Mouse (Mus musculus) kidney, adult 2 months (tissue): ENCODE results near the gene Maea. TPM values are rescaled to one million over a fixed set of nuclear protein-coding genes. Genes with fewer than 3 reads are reported as not detected.

ENCODE experiments used
- DNase-seq: peaks from one replicate; pipeline ENCODE4 v3.0.0; 2021
- H3K27ac ChIP-seq: fragments of 200-500 bp; 2 replicates; pipeline ENCODE4 v1.5.1; 2012; ENCODE audit warnings: low read depth, low read length, control low read depth, inconsistent platforms; ENCODE audit not compliant: insufficient read depth
- H3K27me3 ChIP-seq: fragments of 200-500 bp; replicated peaks from 2 replicates; pipeline ENCODE4 v1.6.1; 2012; ENCODE audit warnings: mild to moderate bottlenecking, moderate library complexity, low read length, inconsistent platforms; ENCODE audit not compliant: control insufficient read depth, insufficient read depth
- H3K36me3 ChIP-seq: fragments of 200-500 bp; 2 replicates; pipeline ENCODE4 v1.6.1; 2012; ENCODE audit warnings: mild to moderate bottlenecking, moderate library complexity, low read length, inconsistent platforms; ENCODE audit not compliant: control insufficient read depth, insufficient read depth
- H3K4me1 ChIP-seq: fragments of 200-500 bp; 2 replicates; pipeline ENCODE4 v1.6.1; 2011; ENCODE audit warnings: low read length; ENCODE audit not compliant: control insufficient read depth, insufficient read depth
- H3K4me3 ChIP-seq: fragments of 200-500 bp; 2 replicates; pipeline ENCODE4 v1.5.1; 2011; ENCODE audit warnings: mild to moderate bottlenecking, low read depth, low read length, control low read depth; ENCODE audit not compliant: insufficient read depth
- CTCF ChIP-seq: fragments of 200-500 bp; conservative IDR thresholded peaks from 2 replicates; pipeline ENCODE4 v1.5.1; 2011; ENCODE audit warnings: low read depth, mild to moderate bottlenecking, control low read depth, low read length, moderate library complexity, mixed read lengths; ENCODE audit not compliant: insufficient read depth, insufficient read length
- POLR2A ChIP-seq: fragments of 200-500 bp; IDR thresholded peaks from one replicate; pipeline ENCODE4 v1.6.1; 2011; ENCODE audit warnings: low read depth, low read length, control low read depth
- WGBS: fragments of 180-500 bp; shearing (Covaris S2); methylation state at CpG from one replicate; pipeline ENCODE4 v1.1.7; 2018; 5-methylcytosine and 5-hydroxymethylcytosine counted together
- polyA plus RNA-seq: library from polyadenylated mRNA; depleted of rRNA; stranded (reverse); fragments of >200 nt; gene quantifications from 2 replicates; pipeline ENCODE4 v1.2.3, GENCODE M21; 2012; rRNA removed

The Maea gene
- polyA plus RNA-seq: 109 and 123 TPM in 2 replicates

DNA sequence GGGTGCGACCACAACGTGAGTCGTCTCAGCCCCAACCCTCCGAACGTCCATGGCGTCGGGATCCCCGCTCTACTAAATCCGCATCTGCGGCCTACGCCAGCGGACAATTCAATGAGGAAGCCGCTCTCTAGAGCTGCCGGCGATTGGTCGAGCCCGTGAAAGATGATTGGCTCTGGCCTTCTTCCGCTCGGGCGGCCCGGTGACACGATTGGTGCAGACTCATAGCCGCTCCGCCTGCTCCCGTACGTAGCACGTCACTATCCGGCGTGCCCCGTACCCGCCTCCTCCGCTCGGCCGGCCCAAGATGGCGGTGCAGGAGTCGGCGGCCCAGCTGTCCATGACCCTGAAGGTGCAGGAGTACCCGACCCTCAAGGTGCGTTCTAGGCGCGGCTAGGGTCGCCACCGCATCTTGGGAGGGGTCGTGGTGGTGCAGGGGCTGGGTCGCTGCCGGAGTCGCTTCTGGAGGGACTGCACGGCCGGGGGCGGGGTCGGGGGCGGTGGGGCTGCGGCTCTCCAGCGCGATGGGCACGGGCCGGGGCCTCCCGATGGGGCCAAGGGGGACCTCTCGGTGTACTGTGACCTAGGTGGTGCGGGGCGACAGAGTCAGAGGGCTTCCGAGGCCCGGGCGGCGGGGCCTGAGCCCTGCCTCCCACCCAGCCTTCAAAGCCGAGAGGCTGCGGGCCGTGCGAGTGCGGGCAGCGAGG, at the start of gene Maea:
Gene Maea, plus strand, starts transcription at position 237 of the 704 bp plus-strand sequence.
- TF ChIP-seq CTCF (no peak), POLR2A (no peak)
- H3K36me3 ChIP-seq: no peaks in the 10 kb centered on the region
- peak within 1 kb of the TSS; percentile 76 for H3K27ac ChIP-seq
- peaks cover 20% of the 10 kb centered on the region for H3K4me1 ChIP-seq
- under 1% methylated on average over 71 of the region's 71 CpGs for WGBS
- peak; percentile 98 for DNase-seq
- H3K4me3 ChIP-seq: peak within 1 kb of the TSS; percentile 97
- H3K27me3 ChIP-seq: no peaks in the 10 kb centered on the region

DNA sequence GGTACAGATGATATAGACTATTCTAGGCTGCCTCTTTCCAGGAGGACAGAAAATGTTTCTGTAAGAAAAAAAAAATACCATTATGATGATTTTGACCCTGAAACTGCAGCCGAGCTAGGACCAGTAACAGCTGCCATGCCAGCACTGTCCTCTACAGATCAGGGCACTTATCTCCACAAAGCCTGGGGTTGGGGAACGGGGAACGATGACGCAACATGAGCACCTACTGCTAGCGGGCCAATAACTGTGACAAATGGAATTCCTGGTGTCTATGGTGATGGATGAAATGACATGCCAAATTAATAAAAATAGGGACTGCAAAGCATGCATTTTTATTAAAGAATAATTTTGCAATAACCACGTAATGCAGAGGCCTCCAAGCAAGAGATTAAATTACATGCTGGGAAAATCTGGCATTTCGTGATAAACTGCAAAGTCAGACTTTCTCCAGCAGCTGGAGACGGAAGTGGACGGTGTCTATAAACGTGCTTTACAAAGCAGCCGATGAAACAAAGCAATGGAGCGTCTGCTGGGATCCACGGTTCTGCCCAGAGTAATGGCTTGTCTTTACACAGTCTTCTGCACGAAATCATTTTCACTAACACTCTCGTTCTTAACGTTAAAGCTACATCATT, 41.4 kb upstream of the Maea start:
- 47% methylated on average over 16 of the region's 16 CpGs for WGBS
- no peak for DNase-seq
- H3K27ac ChIP-seq: no peak overlapping the region
- TF ChIP-seq POLR2A (no peak), CTCF (no peak)
- no peaks in the 10 kb centered on the region for H3K27me3 ChIP-seq
- H3K4me1 ChIP-seq: no peaks in the 10 kb centered on the region
- H3K4me3 ChIP-seq: no peak overlapping the region
- H3K36me3 ChIP-seq: no peaks in the 10 kb centered on the region

DNA sequence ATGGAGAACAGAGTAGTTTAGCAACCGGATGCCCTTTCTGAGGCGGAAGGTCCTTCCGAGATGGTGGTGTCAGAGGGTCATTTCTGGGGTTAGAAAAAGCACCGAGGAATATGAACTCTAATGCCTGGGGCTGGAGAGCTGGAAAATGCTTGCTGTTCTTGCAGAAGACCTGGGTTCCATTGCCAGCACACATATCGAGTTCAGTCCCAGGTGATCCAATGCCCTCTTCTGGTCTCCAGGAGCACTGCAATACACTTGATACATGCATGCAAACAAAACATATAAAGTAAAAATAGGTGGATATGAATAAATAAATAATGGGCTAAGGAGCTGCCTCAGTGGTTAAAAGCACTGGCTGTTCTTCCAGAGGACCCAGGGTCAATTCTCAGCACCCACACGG, 38.1 kb upstream of the Maea start:
- 47% methylated on average over 6 of the region's 6 CpGs for WGBS
- peak; percentile 54 for DNase-seq

DNA sequence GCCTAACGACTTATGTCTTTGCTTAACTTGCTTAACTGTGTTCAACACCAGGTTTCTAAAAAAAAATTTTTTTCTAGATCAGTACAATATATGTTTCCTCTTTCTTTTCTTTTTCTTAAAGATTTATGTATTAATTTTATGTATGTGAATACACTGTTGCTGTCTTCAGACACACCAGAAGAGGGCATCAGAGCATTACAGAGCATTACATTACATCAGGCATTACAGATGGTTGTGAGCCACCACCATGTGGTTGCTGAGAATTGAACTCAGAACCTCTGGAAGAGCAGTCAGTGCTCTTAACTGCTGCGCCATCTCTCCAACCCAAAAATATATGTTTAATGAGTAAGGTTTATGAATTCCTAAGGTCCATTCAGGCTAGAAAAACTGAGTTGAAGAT, 33.5 kb upstream of the Maea start:
- DNase-seq: peak; percentile 16
- H3K4me1 ChIP-seq: no peaks in the 10 kb centered on the region
- H3K27ac ChIP-seq: no peak overlapping the region
- H3K4me3 ChIP-seq: no peak overlapping the region
- TF ChIP-seq POLR2A: no peak
- no peak for TF ChIP-seq CTCF
- no peaks in the 10 kb centered on the region for H3K36me3 ChIP-seq
- no peaks in the 10 kb centered on the region for H3K27me3 ChIP-seq
- 79% methylated on average over 2 of the region's 2 CpGs for WGBS

More for the DNA sequence above, 38.1 kb upstream of the Maea start:
- H3K4me3 ChIP-seq: no peak overlapping the region
- H3K27me3 ChIP-seq: no peaks in the 10 kb centered on the region
- no peaks in the 10 kb centered on the region for H3K4me1 ChIP-seq
- no peaks in the 10 kb centered on the region for H3K36me3 ChIP-seq
- no peak overlapping the region for H3K27ac ChIP-seq
- TF ChIP-seq CTCF (peak; percentile 74), POLR2A (no peak)

DNA sequence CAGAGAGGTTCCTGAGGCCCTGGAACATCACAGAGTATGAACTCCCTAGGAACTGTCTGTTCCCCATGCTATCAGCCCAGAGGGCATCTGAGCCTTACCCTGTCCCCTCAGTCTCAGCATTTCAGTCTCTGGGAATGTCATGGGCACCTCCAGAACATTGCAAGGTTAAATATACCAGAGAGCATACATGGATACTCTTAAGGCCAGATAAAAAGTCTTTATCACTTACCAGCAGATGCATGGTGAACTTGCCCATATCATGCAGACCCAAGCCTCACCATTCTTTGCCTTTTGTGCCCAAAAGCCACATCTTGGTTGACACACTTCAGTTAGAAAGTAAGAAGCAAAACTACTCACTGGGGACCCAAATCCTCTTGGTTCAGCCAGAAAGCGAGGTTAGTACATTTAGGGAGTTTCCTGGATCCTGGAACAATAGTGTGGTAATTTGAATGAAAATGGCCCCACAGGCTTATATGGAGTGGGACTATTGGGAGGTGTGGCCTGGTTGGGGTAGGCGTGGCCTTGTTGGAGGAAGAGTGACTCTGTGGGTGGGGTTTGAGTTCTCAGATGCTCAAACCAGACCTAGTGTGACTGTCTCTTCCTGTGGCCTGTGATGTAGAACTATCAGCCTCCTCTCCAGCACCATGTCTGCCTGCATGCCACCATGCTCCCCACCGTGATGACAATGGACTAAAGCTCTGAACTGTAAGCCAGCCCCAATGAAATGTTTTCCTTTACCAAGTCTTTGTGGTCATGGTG, 24.4 kb upstream of the Maea start:
- DNase-seq: no peak
- Histone ChIP-seq H3K36me3 (no peaks in the 10 kb centered on the region), H3K4me3 (no peak overlapping the region), H3K27me3 (no peaks in the 10 kb centered on the region; the same call in 1 of the 2 replicates), H3K4me1 (no peaks in the 10 kb centered on the region), H3K27ac (no peak overlapping the region)
- WGBS: 83% methylated on average over 3 of the region's 3 CpGs
- TF ChIP-seq POLR2A: no peak
- no peak for TF ChIP-seq CTCF

DNA sequence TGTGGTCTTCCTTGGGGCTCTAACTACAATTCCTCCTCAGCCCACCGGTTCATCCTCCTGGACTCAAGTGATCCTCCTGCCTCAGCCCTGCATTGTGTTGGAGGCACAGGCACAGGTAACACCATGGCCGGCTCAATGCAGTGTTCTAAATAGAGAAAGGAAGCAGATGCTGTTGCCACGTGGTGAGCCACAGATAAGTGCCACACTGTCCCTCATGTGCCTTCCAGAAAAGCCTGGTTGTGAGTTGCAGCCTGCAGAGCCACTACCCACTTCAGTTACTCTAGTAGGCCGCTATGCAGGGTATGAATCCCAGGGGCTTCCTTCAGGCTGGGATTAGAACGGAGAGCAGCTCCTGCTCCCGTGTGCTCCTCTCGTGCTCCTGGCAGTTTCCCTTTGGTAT, 23.1 kb upstream of the Maea start:
- no peak overlapping the region for H3K4me3 ChIP-seq
- no peaks in the 10 kb centered on the region for H3K4me1 ChIP-seq
- no peak for DNase-seq
- no peaks in the 10 kb centered on the region; the same call in 1 of the 2 replicates for H3K27me3 ChIP-seq
- H3K27ac ChIP-seq: no peak overlapping the region
- no peak for TF ChIP-seq CTCF
- no peak for TF ChIP-seq POLR2A
- WGBS: 82% methylated on average over 7 of the region's 7 CpGs
- no peaks in the 10 kb centered on the region for H3K36me3 ChIP-seq

DNA sequence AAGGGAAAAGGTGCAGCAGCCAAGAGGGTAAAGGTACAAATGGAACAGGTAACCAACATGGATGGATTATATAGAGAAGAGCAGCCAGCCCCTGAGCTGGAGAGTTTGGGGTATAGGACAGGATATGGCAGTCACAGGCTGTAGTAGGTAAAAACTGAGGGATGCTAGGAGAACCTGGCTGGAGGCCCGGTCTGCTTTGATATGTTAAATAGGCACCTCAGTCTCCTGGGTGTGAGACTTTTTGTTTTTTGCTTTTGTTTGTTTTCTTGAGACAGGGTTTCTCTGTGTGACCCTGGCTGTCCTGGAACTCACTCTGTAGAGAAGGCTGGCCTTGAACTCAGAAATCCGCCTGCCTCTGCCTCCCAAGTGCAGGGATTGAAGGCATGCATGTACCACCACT, 10.8 kb upstream of the Maea start:
- TF ChIP-seq CTCF: no peak
- no peak for TF ChIP-seq POLR2A
- no peak for DNase-seq
- no peaks in the 10 kb centered on the region for H3K4me1 ChIP-seq
- no peaks in the 10 kb centered on the region for H3K36me3 ChIP-seq
- H3K27ac ChIP-seq: no peak overlapping the region
- WGBS: 51% methylated on average over 2 of the region's 2 CpGs
- H3K27me3 ChIP-seq: no peaks in the 10 kb centered on the region
- no peak overlapping the region for H3K4me3 ChIP-seq
